Mouse (Mus musculus): ENCODE data around the gene Exoc3l2.

DNA sequence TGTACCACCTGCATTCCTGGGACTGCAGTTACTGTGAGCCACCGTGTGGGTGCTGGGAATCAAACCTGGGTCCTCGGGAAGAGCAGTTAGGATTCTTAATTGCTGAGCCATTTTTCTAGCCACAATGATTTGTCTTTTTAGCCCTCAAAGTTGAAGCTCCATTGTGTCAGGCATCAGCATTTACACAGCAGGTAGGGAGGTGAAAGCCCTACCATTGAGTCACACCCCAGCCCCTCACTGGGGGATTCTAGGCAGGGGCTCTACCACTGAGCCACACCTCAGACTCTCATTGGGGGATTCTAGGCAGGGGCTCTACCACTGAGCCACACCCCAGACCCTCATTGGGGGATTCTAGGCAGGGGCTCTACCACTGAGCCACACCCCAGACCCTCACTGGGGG is 26.9 kb upstream of the Exoc3l2 start:
- TF ChIP-seq CTCF (IDR thresholded peaks at IDR 0.05; ENCODE audit: borderline replicate concordance, extremely low read depth, insufficient read depth, insufficient read length), result no peak
- TF ChIP-seq POLR2A (IDR thresholded peaks at IDR 0.05; ENCODE audit: borderline replicate concordance, extremely low read depth, insufficient read depth, insufficient read length, poor library complexity, severe bottlenecking), result no peak

Data from brain, embryonic 14.5 days (tissue).